21 mouse cellular contexts compared by ENCODE assay signal in the genomic region with DNA sequence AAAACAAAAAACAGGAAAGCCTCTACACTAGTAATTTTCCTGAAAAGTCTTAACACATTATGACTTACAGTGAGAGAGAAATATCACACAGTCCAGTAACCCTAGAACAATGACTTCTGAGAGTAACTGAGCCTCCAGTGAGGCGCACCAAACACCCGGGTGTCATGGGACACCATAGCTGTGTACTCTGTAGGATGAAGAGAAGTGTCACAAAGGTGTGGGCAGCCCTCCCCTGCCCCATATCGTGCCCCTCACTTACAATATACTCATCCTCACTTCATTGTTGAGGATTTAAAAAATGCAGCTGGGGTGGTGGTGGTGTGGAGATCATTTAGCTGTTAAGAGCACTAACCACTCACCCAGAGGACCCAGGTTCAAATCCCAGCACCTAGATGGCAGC. TPM values are rescaled to one million over a fixed set of nuclear protein-coding genes. Genes with fewer than 3 reads are reported as not detected.
DNase-seq lines count a peak whose midpoint lies in the region; ATAC-seq and TF ChIP-seq lines count a peak whose summit lies in the region.
"Had no signal": no experiment of that assay in that cellular context is flagged by ENCODE, and none has a peak within 500 bp of the region (broad histone marks: within the 10 kb centered on the region; RNA-seq: fewer than 3 reads in every experiment).

No protein-coding gene starts in this region.

- no peak overlapping the region for H3K4me2 ChIP-seq in heart, embryonic 15.5 days
- H3K4me2 ChIP-seq in heart, embryonic 11.5 days, result no peak overlapping the region
- no peak overlapping the region for H3K4me2 ChIP-seq in liver, postnatal 0 days (ENCODE audit: low read depth, low read length)
- H3K4me2 ChIP-seq in liver, embryonic 12.5 days, result no peak overlapping the region
- H3K4me2 ChIP-seq: embryonic facial prominence, embryonic 15.5 days; intestine, embryonic 15.5 days; limb, embryonic 13.5 days; midbrain, embryonic 15.5 days; neural tube, embryonic 13.5 days had no signal

- WGBS in heart, embryonic 15.5 days, result 84% methylated on average over 3 of the region's 3 CpGs
- 86% methylated on average over 3 of the region's 3 CpGs for WGBS in heart, embryonic 11.5 days (ENCODE audit: insufficient replicate concordance)
- 80% methylated on average over 3 of the region's 3 CpGs for WGBS in liver, postnatal 0 days (ENCODE audit: insufficient replicate concordance)
- 79% methylated on average over 3 of the region's 3 CpGs for WGBS in liver, embryonic 12.5 days (ENCODE audit: insufficient replicate concordance)

- H3K27ac ChIP-seq in heart, embryonic 15.5 days, result peak overlapping the region; percentile 91
- H3K27ac ChIP-seq in heart, embryonic 11.5 days (ENCODE audit: low read depth, low read length), result no peak overlapping the region
- H3K27ac ChIP-seq in liver, postnatal 0 days (ENCODE audit: low read depth), result peak overlapping the region; percentile 62
- no peak overlapping the region for H3K27ac ChIP-seq in liver, embryonic 12.5 days
- peak overlapping the region; percentile 28; the same call in 1 of the 2 replicates for H3K27ac ChIP-seq in embryonic fibroblast, embryonic 13.5 days (ENCODE audit: insufficient read depth, low read length)
- H3K27ac ChIP-seq: embryonic facial prominence, embryonic 15.5 days; limb, embryonic 13.5 days; neural tube, embryonic 13.5 days had no signal

- H3K4me3 ChIP-seq in heart, embryonic 15.5 days, result no peak overlapping the region
- no peak overlapping the region for H3K4me3 ChIP-seq in heart, embryonic 11.5 days (ENCODE audit: low read depth, low read length)
- H3K4me3 ChIP-seq in liver, postnatal 0 days (ENCODE audit: low read depth, low read length), result no peak overlapping the region
- H3K4me3 ChIP-seq in liver, embryonic 12.5 days, result no peak overlapping the region
- H3K4me3 ChIP-seq in embryonic fibroblast, embryonic 13.5 days (ENCODE audit: insufficient read depth, low read length), result no peak overlapping the region
- H3K4me3 ChIP-seq: embryonic facial prominence, embryonic 15.5 days; hindbrain, embryonic 10.5 days; intestine, embryonic 15.5 days; limb, embryonic 13.5 days; lung, embryonic 15.5 days; midbrain, embryonic 15.5 days; neural tube, embryonic 13.5 days had no signal

- peak; percentile 11; the same call in 1 of the 2 replicates for TF ChIP-seq POLR2A in embryonic fibroblast, embryonic 13.5 days (IDR thresholded peaks at IDR 0.05; ENCODE audit: low read depth, low read length)

- no peaks in the 10 kb centered on the region for H3K9me3 ChIP-seq in heart, embryonic 15.5 days (replicated peaks)
- no peaks in the 10 kb centered on the region for H3K9me3 ChIP-seq in heart, embryonic 11.5 days (replicated peaks; ENCODE audit: control insufficient read depth, low read length)
- H3K9me3 ChIP-seq in liver, postnatal 0 days (ENCODE audit: low read length), result no peaks in the 10 kb centered on the region
- H3K9me3 ChIP-seq in liver, embryonic 12.5 days (replicated peaks), result no peaks in the 10 kb centered on the region
- H3K9me3 ChIP-seq: embryonic facial prominence, embryonic 15.5 days; hindbrain, embryonic 10.5 days; intestine, embryonic 15.5 days; limb, embryonic 13.5 days; lung, embryonic 15.5 days; midbrain, embryonic 15.5 days; neural tube, embryonic 13.5 days had no signal

- H3K9ac ChIP-seq in heart, embryonic 15.5 days, result no peak overlapping the region
- no peak overlapping the region for H3K9ac ChIP-seq in heart, embryonic 11.5 days (ENCODE audit: low read depth, low read length)
- no peak overlapping the region for H3K9ac ChIP-seq in liver, postnatal 0 days (replicated peaks)
- no peak overlapping the region for H3K9ac ChIP-seq in liver, embryonic 12.5 days
- H3K9ac ChIP-seq: embryonic facial prominence, embryonic 15.5 days; intestine, embryonic 15.5 days; limb, embryonic 13.5 days; lung, embryonic 15.5 days; midbrain, embryonic 15.5 days; neural tube, embryonic 13.5 days had no signal

- H3K36me3 ChIP-seq in heart, embryonic 15.5 days, result no peaks in the 10 kb centered on the region
- no peaks in the 10 kb centered on the region for H3K36me3 ChIP-seq in heart, embryonic 11.5 days (ENCODE audit: control insufficient read depth, insufficient read depth, low read length)
- peaks cover 22% of the 10 kb centered on the region for H3K36me3 ChIP-seq in liver, postnatal 0 days (replicated peaks; ENCODE audit: insufficient read depth, low read length)
- peaks cover 4% of the 10 kb centered on the region for H3K36me3 ChIP-seq in liver, embryonic 12.5 days
- H3K36me3 ChIP-seq: embryonic facial prominence, embryonic 15.5 days; hindbrain, embryonic 10.5 days; lung, embryonic 15.5 days; midbrain, embryonic 15.5 days; neural tube, embryonic 13.5 days had no signal

- no peak for TF ChIP-seq EP300 in liver, postnatal 0 days (IDR thresholded peaks at IDR 0.05; ENCODE audit: low read depth)

- no peak for DNase-seq in liver, postnatal 0 days
- no peak for DNase-seq in adrenal gland, postnatal 4 days (ENCODE audit: low spot score in 2 of 2)
- DNase-seq in thymus, postnatal 14 days, result no peak
- DNase-seq: cerebellum, adult 11 months; cerebellum, adult 9-11 months; retina, postnatal 1 day; right cerebral cortex, postnatal 25 days; spleen, adult 18-20 months had no signal

- H3K4me1 ChIP-seq in heart, embryonic 15.5 days (replicated peaks), result peaks cover 52% of the 10 kb centered on the region
- H3K4me1 ChIP-seq in heart, embryonic 11.5 days (ENCODE audit: control insufficient read depth, insufficient read depth, low read length), result peaks cover 28% of the 10 kb centered on the region
- H3K4me1 ChIP-seq in liver, postnatal 0 days (ENCODE audit: insufficient read depth), result peaks cover 30% of the 10 kb centered on the region
- peaks cover 34% of the 10 kb centered on the region for H3K4me1 ChIP-seq in liver, embryonic 12.5 days
- H3K4me1 ChIP-seq in embryonic fibroblast, embryonic 13.5 days (ENCODE audit: control insufficient read depth, insufficient read depth, low read length), result peaks cover 2% of the 10 kb centered on the region; the same call in 1 of the 2 replicates

- TF ChIP-seq CTCF in liver, postnatal 0 days (IDR thresholded peaks at IDR 0.05; ENCODE audit: low read depth), result 0 out of 2 replicates have a peak, but pooled peaks have one; percentile 10
- TF ChIP-seq CTCF in embryonic fibroblast, embryonic 13.5 days (IDR thresholded peaks at IDR 0.05; ENCODE audit: borderline replicate concordance, insufficient read depth, low read length), result no peak

- no peaks in the 10 kb centered on the region for H3K27me3 ChIP-seq in heart, embryonic 15.5 days
- no peaks in the 10 kb centered on the region for H3K27me3 ChIP-seq in heart, embryonic 11.5 days (ENCODE audit: control insufficient read depth, insufficient read depth, low read length)
- no peaks in the 10 kb centered on the region for H3K27me3 ChIP-seq in liver, postnatal 0 days (ENCODE audit: insufficient read depth, low read length)
- no peaks in the 10 kb centered on the region for H3K27me3 ChIP-seq in liver, embryonic 12.5 days (replicated peaks)
- H3K27me3 ChIP-seq: embryonic facial prominence, embryonic 15.5 days; intestine, embryonic 15.5 days; limb, embryonic 13.5 days; lung, embryonic 15.5 days; midbrain, embryonic 15.5 days; neural tube, embryonic 13.5 days had no signal

- no peak for ATAC-seq in heart, embryonic 15.5 days (replicated peaks; ENCODE audit: insufficient number of reproducible peaks, insufficient read depth, low FRiP score, low read depth)
- ATAC-seq in heart, embryonic 11.5 days (replicated peaks; ENCODE audit: insufficient number of reproducible peaks, low FRiP score, low TSS enrichment), result no peak
- no peak for ATAC-seq in liver, postnatal 0 days
- no peak for ATAC-seq in liver, embryonic 12.5 days
- ATAC-seq: forebrain, embryonic 16.5 days; hindbrain, embryonic 16.5 days; intestine, embryonic 15.5 days; midbrain, embryonic 15.5 days had no signal

RNA-seq across cellular contexts. Expression of a gene that starts 46.9 kb away (rescaled TPM):
- 25.1 and 35.1 TPM in 2 replicates for polyA plus RNA-seq in heart, embryonic 15.5 days (2015; fragmentation: Nextera tagmentation; extraction: Ambion mirVana)
- 15.4 and 19.3 TPM in 2 replicates for polyA plus RNA-seq in heart, embryonic 11.5 days (2014; fragmentation: Nextera tagmentation; extraction: Ambion mirVana)
- 8.5 and 9.0 TPM in 2 replicates for polyA plus RNA-seq in liver, postnatal 0 days (2015; fragmentation: Nextera tagmentation; extraction: Ambion mirVana)
- 22.1 and 24.2 TPM in 2 replicates for polyA plus RNA-seq in liver, embryonic 12.5 days (2016; fragmentation: Nextera tagmentation; extraction: Ambion mirVana)
- polyA plus RNA-seq in embryonic fibroblast, embryonic 13.5 days (2011; ENCODE audit: insufficient read length, low read depth, missing spikeins), result 24.9 and 35.7 TPM in 2 replicates
- total RNA-seq in adrenal gland, postnatal 4 days (2021), result 10 to 100 TPM; 42.4 to 45.9 TPM

RNA-seq across cellular contexts. Expression of a gene that starts 49.5 kb away (rescaled TPM):
- polyA plus RNA-seq in heart, embryonic 15.5 days (2015; fragmentation: Nextera tagmentation; extraction: Ambion mirVana), result 3.2 and 4.2 TPM in 2 replicates
- 2.1 and 2.3 TPM in 2 replicates for polyA plus RNA-seq in heart, embryonic 11.5 days (2014; fragmentation: Nextera tagmentation; extraction: Ambion mirVana)
- 8.4 and 9.1 TPM in 2 replicates for polyA plus RNA-seq in liver, postnatal 0 days (2015; fragmentation: Nextera tagmentation; extraction: Ambion mirVana)
- polyA plus RNA-seq in liver, embryonic 12.5 days (2016; fragmentation: Nextera tagmentation; extraction: Ambion mirVana), result 7.5 and 7.7 TPM in 2 replicates
- 1.3 and 3.5 TPM in 2 replicates for polyA plus RNA-seq in embryonic fibroblast, embryonic 13.5 days (2011; ENCODE audit: insufficient read length, low read depth, missing spikeins)
- total RNA-seq in adrenal gland, postnatal 4 days (2021), result 10 to 100 TPM; 25.9 to 26.3 TPM

RNA-seq across cellular contexts. Expression of a gene that starts 56.9 kb away (rescaled TPM):
- polyA plus RNA-seq in heart, embryonic 15.5 days (2015; fragmentation: Nextera tagmentation; extraction: Ambion mirVana), result 53.5 and 65.9 TPM in 2 replicates
- polyA plus RNA-seq in heart, embryonic 11.5 days (2014; fragmentation: Nextera tagmentation; extraction: Ambion mirVana), result 54.8 and 59.4 TPM in 2 replicates
- polyA plus RNA-seq in liver, postnatal 0 days (2015; fragmentation: Nextera tagmentation; extraction: Ambion mirVana), result 16.9 and 17.0 TPM in 2 replicates
- polyA plus RNA-seq in liver, embryonic 12.5 days (2016; fragmentation: Nextera tagmentation; extraction: Ambion mirVana), result 38.3 and 39.7 TPM in 2 replicates
- 78.4 and 83.1 TPM in 2 replicates for polyA plus RNA-seq in embryonic fibroblast, embryonic 13.5 days (2011; ENCODE audit: insufficient read length, low read depth, missing spikeins)
- 100 to 1,000 TPM; 105 to 110 TPM for total RNA-seq in adrenal gland, postnatal 4 days (2021)

Comparison
In these comparisons a context has a peak if more than half of its experiments do, and no peak if none do; other contexts are left out.
1. H3K27ac ChIP-seq: peak in heart, embryonic 15.5 days (single experiment), liver, postnatal 0 days (single experiment) and embryonic fibroblast, embryonic 13.5 days (single experiment); none in heart, embryonic 11.5 days (single experiment) and liver, embryonic 12.5 days (single experiment).